Mouse (Mus musculus) heart, postnatal 0 days (tissue): ENCODE results near the gene Zic1.

Experiments used
- CTCF ChIP-seq: IDR thresholded peaks from 2 replicates; pipeline ENCODE4 v1.5.1; 2016; ENCODE audit warnings: antibody characterized with exemption, control low read depth, low read depth
- EP300 ChIP-seq: IDR thresholded peaks from 2 replicates; pipeline ENCODE4 v1.6.1; 2016; ENCODE audit warnings: antibody characterized with exemption, low read depth

DNA sequence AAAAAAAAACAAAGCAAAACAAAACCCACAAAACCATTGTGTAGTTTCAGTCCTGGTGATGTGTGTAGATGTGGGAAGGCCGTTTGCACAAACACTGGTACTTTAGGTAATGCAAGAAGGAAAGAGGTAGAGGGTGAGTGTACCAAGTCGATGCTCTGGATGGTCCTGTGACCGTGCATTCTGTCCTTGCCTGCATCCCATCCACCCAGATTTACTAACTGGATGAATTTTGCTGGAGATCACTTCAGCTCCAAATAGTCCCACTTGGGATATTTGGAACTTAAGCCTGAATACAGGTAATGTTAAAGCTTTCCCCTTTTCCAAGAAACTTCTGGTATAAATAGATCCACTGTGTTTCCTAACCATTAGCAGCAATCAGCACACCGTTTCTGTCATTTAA, 22.6 kb upstream of the Zic1 start:
- TF ChIP-seq CTCF, result no peak
- no peak for TF ChIP-seq EP300
